Mouse (Mus musculus): Measurements from ENCODE around the gene Ppp1r14c.

The Ppp1r14c gene

DNA sequence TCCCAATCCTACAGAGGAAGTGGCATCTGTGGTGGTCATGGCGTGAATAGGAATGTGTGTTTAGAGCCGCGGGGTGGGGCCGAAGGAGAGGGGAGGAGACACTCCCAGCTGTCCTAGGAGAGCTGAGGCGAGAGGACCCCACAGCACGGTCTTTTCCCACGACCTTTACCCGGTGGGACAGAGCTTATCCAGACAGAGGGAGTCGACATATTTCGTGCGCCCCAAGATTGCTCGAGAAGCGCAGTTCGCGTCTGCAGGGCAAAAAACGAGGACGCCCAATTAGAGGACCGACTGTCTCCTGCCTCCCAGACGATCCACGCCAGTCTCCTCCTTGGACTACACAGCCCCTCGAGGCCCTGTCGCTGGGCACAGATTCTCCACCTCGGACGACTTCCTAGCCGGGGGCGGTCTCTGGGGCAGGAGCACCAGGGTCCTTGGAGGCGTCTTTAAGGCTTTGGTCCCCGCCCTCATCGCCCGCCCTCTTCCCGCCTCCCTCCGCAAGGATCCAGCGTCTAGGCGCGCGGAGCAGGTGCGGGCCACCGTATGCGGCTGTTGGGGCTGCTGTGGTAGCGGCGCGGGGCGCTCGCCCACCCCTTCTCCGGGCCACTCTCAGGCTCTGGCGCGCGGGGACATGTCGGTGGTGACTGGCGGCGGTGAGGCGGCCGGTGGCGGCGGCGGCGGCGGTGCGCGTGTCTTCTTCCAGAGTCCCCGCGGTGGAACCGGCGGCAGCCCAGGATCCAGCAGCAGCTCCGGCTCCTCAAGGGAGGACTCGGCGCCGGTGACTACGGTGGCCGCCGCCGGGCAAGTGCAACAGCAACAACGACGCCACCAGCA lies at the start of gene Ppp1r14c:
Gene Ppp1r14c, plus strand, starts transcription at position 22 of the 834 bp plus-strand sequence.
- DNase-seq: peak; percentile 69

DNA sequence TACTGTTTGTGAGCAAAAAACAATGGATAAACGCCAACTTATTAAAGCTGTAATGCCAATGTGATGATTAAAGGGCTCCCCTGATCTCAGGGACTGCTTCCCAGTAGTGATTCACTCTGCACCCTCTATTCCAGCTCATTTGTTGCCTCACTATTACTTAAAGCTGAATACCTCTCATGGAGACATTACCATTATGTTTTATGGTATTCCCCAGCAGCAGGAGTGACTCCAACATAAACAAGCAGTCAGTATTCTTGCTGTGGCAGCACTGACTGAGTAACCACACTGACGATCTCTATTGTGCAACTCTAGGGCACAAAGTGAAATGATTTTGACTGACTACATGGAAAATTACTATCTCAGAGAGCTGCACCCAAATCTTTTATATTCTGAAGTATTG lies 44.5 kb upstream of the Ppp1r14c start:
- DNase-seq: no peak

DNA sequence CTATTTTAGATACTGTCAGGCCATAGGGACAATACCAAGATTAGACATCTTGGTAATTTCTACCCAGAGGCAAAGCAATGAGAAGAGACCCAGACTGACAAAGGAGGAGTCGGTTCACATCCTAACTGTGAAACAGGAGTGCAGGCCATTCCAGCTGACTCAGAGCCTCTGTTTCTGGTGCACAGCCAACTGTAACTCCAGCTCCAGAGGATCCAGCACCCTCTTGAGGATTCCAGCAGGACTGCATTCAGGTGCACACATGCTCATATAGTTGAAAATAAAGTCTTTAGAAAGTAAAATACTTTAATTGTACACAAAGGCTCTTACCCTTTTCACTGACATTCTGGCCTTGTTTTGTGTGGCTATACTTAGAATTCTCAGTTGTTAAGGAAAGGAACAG lies 40.4 kb upstream of the Ppp1r14c start:
- no peak for DNase-seq

DNA sequence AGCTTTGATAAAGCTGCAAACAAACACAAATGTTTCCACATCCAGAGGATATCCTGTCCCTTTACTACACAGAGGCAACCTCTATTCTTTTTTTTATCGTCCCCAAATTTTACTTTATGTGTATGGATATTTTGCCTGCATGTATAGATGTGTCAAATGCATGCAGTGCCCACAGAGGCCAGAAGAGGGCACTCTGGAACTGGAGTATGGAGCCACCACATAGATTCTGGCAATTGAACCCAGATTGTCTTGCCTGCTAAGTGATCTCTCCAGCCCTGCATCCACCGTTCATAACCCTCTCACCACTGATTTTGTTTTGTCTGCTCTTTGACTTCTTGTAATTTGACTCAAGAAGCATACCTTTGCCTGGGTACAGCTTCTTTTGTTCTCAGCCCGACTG lies 33.0 kb upstream of the Ppp1r14c start:
- peak; percentile 77 for DNase-seq

DNA sequence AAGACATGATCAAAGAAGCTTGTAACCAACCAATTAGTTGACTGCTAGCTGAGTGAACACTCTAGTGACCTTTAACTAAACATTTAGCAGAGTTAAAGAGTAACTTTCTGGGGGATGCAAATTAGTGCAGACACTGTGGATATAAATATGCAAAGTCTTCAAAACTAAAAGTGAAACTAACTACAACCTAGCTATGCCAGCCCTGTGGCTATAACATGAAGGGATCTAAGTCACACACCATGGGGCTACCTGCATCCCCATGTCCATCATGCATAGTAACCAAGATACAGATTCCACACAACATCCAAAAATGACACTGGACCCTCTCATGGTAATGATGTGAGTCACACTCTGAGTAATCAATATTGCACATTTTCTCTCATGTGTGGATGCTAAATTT lies 31.3 kb upstream of the Ppp1r14c start:
- no peak for DNase-seq

DNA sequence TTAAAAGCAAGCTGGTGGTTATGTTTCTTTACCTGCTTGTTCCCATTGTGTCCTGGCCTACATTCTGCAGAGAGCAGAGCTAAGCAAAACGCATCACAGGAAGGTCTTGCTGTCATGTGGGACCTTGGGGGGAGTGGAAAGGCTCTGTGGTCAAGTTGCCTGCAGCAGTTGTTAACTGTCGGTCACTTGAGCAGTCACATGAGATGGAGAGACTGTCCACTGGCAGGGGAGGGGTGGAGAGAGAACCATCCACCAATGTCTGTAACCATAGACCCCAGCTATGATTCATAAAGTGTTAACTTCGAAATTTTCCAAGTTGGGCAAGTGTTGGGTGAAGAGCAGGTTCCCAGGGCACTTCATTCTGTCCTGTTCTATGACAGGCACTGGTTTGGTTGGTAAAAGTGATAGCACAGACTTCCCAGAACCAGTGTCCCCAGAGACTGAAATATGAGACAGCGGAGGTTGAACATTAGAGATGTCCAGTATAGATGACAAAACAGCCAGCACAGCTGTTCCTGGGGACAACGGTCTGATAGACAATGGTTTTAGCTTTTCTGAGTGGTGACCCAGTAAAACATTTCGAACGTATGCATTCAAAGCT lies 29.0 kb upstream of the Ppp1r14c start:
- no peak for DNase-seq

DNA sequence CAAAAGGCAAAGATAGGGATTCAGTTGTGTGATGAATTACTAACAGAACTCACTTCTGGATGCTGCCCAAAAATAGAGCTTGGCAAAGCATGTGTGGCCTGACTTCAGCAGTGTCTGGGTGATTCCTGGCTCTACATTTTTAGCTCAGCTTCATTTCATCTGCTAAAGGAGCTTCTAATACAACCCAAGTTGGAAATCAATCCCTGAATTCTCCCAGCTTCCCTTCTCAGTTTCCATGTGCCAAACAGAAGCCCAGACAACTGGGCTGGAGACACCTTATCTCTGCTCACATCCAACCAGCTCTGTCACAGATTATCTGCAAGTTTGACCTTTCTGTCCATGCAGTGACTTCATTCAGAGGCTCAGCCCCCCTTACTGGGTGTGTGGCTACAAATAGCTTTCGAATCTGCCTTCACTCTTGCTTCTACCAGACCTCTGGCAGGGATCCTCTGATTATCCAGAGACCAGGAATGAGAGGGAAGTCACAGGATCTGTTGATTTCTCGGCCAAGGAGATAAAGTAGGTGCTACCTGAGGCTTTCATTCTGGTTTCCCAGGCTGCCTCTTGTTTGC lies 28.4 kb upstream of the Ppp1r14c start:
- DNase-seq: no peak

DNA sequence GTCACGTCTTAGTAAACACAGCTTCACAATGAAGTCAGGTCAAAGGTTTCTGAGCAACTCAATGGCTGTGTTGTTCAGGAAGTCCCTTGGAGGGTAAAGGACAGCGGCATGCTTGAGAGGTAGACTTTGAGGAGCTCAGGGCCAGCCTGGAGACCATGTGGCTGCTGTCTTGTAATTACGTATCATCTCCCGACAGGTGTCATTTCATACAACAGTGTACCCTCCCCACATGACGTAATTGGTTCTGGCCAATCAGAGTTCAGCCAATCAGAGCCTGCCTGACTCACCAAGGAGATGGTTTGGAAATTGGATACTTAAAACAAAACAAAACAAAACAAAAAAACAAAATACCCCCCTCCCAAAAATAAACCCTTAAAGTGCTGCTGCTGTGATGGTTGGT lies 20.2 kb upstream of the Ppp1r14c start:
- no peak for DNase-seq

DNA sequence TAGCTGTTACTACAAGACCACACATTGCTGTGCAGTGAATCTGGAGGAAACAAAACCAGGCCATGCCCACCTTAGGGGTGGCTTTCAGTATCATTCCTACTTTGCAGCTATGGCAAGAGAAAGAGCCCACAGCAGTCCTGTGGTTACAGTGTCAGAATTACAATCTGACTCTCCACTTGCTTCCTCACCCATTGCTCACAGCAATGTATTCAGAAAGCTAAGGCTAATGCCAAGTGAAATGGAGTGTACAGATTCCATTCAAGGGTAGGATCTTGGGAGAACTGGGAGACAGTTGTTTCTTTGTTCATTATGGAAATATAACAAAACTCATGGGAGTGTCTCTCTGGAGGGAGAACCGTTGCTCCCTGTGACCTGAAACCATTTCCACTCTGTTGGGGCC lies 6.3 kb upstream of the Ppp1r14c start:
- no peak for DNase-seq

DNA sequence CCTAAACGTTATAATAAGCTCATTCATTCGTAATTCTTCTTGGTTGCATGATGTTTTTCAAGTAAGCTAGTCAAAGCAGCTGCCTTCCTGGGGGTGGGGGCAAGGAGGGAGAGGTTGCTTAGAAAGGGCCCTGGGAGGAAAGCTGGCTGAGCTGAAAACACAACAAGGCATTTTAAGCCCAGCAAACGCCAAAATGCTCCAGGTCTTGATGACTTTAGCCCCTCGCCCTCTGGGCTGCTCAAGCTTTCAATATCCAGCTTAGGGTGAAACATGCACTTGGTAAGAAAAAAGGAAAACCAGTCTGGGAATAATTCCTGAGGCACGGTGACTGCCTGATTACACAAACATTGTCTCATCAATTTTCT lies 204 bp upstream of the Ppp1r14c start:
- no peak for DNase-seq

DNA sequence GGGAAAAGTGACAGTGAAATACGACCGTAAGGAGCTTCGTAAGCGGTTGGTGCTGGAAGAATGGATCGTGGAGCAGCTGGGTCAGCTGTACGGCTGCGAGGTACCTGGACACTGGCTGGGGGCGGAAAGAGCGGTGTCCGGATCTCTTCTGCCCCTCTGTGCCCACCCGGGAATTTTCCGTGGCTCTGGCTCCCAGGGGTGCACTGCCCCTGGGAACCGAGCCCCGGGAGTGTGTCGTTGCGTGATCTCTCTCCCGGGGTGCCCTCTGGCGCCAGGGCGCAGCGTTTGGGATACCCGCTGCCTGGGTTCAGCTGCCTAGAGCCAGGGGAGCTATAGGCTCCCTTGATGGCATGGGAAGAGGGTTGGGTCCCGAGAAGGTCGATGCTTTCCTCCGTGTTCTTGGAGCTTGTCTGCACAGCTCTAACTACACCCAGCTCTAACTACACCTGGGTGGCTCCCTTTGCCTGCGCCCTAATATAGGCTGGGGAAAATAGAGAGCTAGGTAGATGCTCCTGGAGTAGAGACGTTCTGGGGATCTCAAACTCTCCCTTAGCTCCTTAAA lies 1.1 kb downstream of the Ppp1r14c start:
- DNase-seq: peak; percentile 34

DNA sequence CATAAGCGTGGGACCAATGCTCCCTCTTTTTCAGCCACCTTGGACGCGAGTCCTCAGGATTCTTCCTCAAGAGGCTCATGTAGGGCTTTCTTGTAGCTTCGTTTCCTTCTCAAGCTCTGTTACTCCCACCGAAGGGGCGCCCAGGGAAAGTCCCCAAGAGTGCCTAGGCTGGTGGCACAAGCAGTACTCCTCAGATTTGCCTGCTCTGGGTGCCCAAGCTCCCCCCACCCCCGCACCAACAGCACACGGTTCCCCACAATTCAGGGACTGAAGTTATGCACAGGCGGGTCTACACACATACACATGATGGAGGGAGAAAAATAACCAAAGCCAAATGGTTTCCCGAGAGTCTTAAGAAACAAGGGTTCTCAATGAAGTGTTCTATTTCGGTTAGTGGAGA lies 1.6 kb downstream of the Ppp1r14c start:
- no peak for DNase-seq

DNA sequence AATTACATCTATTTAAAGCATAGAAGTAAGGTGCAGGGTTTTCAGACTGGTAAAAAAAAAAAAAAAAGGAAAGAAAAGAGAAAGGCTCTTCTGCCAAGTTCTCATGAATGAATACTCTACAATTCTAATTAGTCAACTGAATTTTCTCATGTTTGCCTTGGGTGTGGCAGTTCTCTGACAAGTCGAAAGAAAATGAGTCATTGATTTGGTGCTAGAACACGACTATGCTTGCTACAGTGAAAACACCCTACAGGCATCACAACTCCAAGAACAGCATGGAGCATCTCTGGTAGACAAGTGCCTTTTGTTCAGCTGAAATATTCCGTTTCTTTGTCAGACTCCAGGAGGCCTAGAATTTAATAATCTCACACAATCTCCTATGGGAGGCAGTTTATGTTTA lies 17.3 kb downstream of the Ppp1r14c start:
- peak; percentile 29 for DNase-seq

DNA sequence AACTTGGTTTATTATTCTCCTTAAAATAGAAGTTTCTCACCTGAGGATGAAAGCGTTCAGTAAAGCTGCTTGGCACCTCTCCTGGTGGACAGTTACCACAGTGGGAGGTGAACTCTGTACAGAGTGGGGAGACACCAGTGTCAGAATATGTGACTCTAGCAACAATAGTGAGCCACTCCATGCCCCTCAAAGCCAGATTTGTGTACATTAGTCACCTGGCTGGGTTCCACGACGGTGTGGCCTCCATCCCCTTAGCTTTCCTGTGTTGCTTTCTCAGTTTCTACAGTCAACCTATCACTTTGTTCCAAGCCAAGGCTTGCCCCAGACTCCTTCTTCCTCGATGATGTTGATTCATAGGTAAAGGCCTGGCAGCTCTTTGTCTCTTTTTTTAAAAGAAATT lies 26.4 kb downstream of the Ppp1r14c start:
- DNase-seq: no peak

DNA sequence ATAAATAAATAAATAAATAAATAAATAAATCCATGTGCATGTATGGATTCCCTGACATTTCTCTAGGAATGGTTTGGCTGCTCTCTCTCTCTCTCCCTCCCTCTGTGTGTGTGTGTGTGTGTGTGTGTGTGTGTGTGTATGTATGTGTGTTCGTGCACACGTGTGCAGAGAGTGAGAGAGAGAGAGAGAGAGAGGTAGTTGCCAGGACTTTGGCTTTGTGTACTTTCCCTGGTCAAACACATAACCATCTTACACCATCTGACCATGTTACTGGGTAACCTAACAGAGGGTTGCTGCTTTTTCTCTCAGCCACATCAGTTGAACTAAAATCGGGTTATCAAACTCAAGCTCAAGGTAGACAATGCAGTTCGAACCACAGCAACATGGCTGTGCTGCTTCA lies 27.7 kb downstream of the Ppp1r14c start:
- no peak for DNase-seq

DNA sequence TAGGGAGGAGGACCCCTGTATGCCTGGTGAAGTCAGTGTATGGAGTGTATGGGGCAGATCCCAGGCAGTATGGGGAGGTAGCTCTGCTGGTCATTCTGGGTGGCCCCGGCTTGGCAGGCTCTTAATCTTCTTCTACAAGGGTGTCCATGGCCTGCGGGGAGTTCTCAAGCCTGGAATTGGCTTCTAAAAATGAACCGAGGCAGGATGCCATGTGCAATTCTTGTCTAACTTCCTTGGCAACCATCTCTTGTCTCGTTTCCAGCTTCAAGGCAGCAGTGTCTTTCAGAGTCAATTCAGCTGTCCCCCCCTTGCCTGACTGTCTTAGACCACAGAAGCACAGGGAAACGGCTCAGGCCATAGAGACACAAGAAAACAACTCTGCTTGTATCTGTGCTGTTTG lies 28.3 kb downstream of the Ppp1r14c start:
- DNase-seq: peak; percentile 37

DNA sequence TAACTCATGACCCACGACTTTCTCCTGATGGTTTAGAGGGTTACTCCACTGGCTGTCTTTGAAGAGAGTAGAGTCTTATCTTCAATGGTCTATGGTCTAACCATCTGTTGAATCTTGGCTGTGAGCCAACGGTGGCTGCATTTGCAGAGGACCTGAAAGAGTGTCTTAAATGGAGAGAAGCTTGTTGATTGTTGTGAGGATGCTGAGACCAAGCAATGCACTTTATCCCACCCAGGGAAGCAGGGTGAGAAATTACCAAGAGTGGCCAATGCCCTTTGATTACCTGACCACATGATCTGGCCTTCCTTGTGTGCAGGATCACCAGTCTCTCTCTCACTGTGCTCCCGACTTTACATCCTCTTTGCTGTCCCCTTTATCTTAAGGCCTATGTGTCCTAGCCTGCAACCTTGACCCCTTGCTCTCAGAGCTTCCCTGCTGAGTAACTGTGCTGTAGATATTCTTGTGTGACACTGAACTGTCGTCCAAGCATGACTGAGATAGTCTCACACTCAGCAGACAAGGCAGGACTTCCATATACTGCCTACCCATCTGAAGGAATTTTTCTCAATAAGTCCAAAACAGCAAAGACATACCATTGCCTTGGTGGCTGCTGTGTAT lies 28.9 kb downstream of the Ppp1r14c start:
- DNase-seq: no peak

DNA sequence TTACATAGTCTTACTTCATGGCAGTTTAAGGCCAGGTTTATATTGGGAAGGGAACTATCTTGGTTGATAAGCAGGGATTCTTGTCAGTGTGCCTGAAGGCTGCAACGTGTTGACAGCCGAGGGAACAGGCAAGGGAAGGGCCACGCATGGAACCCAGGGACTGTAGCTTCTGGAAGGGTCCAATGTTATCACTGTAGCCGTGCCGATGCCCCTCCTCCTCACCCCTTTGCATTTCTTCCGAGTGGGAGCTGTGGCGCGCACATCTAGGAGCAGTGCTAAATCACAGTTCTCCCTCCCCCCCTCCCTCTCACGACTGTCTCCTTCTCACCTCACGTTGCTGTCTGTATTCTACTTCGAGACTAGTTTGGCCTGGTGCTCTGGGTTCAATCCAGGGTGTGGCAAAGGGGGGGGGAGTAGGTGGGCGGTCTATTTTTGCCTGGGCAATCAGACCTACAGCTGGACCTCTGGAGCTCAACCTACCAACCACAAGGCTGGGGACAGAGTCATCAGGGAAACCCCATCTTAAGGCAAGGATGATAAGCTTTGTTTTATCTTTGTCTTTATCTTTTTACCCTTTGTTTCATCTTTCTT lies 29.6 kb downstream of the Ppp1r14c start:
- no peak for DNase-seq

DNA sequence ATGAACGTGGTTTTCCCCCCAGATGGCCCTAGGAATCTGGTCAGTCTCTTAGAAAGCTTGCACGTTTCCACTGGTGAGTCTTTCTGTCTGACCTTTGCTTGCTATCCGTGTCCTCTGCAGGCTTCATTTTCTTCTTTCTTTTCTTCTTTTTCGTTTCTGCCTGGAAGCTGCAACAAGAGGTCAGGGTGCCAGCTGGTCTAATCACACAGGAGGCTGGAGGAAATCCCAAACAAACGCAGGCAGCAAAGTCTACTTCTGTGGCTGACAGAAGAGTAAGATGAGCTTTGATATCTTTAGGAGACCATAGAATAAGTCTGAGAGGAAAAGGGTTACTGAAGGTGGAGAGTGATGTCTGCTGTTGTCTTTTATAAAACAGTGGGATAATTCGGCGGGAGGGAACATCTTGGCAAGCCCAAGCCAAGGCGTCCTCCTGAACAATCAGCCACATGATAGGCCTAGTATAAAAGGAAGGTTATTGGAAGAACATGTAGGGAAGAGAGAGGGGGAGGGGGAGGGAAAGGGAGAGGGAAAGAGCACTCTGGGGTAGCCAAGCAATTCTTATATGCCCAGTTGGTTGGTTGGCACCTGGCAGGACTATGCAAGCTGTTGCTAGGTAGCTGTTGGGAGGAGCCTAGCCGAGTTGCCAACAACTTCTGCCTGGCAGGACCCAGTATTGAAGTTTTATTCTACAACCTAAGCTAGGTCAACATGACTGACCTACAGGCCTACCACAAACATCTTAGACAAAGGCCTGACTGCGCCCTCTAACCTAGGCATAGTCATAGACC lies 30.3 kb downstream of the Ppp1r14c start:
- no peak for DNase-seq

DNA sequence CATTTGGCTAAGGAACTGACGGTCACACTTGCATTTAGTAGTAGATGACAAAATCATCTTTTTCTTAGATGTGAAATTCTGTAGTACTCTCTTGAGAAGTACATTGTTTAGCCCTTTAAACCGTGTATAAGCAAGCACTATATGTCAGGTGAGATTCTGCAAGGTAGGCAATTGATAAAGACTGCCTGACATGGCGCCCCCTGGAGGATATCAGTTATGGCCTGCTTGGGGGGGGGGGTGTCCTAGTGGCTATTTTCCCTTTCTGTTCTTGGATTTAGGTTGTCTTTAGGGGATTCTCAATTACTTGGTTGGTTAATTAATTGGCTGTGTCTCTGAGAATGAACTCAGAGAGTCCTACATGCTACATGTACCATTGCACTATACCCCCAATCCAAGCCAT lies 31.5 kb downstream of the Ppp1r14c start:
- DNase-seq: no peak

DNA sequence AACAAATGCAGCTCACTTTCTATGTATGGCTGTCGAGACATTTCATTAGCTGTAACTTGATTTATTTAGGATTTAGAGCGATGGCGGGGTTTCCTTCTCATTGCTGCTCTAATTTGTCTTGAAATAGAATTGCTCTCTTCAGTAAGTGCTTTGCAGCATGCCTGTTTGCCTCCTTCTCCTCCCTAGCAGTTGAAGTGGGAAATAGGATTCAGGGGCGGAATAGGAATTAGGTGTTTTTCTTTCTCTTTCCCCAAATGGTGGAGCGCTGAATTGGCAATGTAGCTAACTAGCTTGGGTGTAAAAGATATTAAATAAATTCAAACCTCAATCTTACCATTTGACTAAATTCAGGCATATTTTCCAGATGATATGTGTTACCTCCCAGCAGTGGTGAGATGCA lies 32.2 kb downstream of the Ppp1r14c start:
- DNase-seq: peak; percentile 28

DNA sequence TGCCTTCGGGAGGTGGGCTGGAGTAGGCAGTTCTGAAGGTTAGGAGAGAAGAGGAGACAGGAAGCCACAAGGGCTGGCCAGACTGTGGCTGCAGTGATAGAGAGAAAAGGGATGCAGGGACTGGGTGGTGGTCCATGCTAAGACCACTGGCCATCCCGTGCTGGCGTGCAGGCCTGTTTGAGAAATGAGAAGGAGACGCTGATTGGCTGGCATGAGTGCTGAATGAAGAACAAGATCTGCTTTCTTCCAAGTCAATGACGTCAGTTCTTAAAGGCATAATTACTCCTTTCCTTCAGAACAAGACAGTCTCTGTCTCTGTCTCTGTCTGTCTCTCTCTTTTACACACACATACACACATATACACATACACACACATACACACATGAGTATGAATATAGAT lies 36.4 kb downstream of the Ppp1r14c start:
- DNase-seq: no peak

All from right cerebral cortex, adult 18-20 months (tissue).